Mouse (Mus musculus): ENCODE measurements around the gene Lamp5. TPM values are rescaled to one million over a fixed set of nuclear protein-coding genes. Genes with fewer than 3 reads are reported as not detected.

The Lamp5 gene
- polyA plus RNA-seq, 1 experiment from 2014 or later: 1.4 TPM

GRCm38 (mm10) chr2:136064356-136064755, 12.3 kb downstream of the Lamp5 start:
- 46% methylated on average over 1 of the region's 1 CpGs for WGBS
- ATAC-seq: peak; percentile 50

GRCm38 (mm10) chr2:136095978-136096377, 43.9 kb downstream of the Lamp5 start:
- Histone ChIP-seq H3K27me3 (replicated peaks; ENCODE audit: control insufficient read depth, insufficient read depth, low read length) (no peaks in the 10 kb centered on the region), H3K9ac (replicated peaks; ENCODE audit: low read depth, low read length) (no peak overlapping the region), H3K4me2 (ENCODE audit: low read length) (no peak overlapping the region), H3K9me3 (ENCODE audit: control insufficient read depth, low read length) (no peaks in the 10 kb centered on the region), H3K36me3 (ENCODE audit: control insufficient read depth, insufficient read depth) (0 out of 2 replicates have a peak, but pooled peaks cover 2% of the 10 kb centered on the region), H3K4me1 (replicated peaks; ENCODE audit: control insufficient read depth, insufficient read depth, low read length) (no peaks in the 10 kb centered on the region), H3K27ac (ENCODE audit: low read length) (no peak overlapping the region), H3K4me3 (replicated peaks; ENCODE audit: low read length) (no peak overlapping the region)
- no peak for ATAC-seq
- WGBS: 72% methylated on average over 2 of the region's 2 CpGs

More at GRCm38 (mm10) chr2:136064356-136064755, 12.3 kb downstream of the Lamp5 start:
- Histone ChIP-seq H3K9ac (replicated peaks; ENCODE audit: low read depth, low read length) (no peak overlapping the region), H3K27ac (ENCODE audit: low read length) (no peak overlapping the region), H3K4me2 (ENCODE audit: low read length) (no peak overlapping the region), H3K27me3 (replicated peaks; ENCODE audit: control insufficient read depth, insufficient read depth, low read length) (peaks cover 12% of the 10 kb centered on the region), H3K4me1 (replicated peaks; ENCODE audit: control insufficient read depth, insufficient read depth, low read length) (peaks cover under 1% of the 10 kb centered on the region; the same call in 1 of the 2 replicates), H3K9me3 (ENCODE audit: control insufficient read depth, low read length) (no peaks in the 10 kb centered on the region), H3K36me3 (ENCODE audit: control insufficient read depth, insufficient read depth) (no peaks in the 10 kb centered on the region), H3K4me3 (replicated peaks; ENCODE audit: low read length) (no peak overlapping the region)

- 93% methylated on average over 3 of the region's 3 CpGs for WGBS
- Histone ChIP-seq H3K9me3 (ENCODE audit: control insufficient read depth, low read length) (no peaks in the 10 kb centered on the region), H3K9ac (replicated peaks; ENCODE audit: low read depth, low read length) (no peak overlapping the region), H3K4me3 (replicated peaks; ENCODE audit: low read length) (no peak overlapping the region), H3K27me3 (replicated peaks; ENCODE audit: control insufficient read depth, insufficient read depth, low read length) (no peaks in the 10 kb centered on the region), H3K4me2 (ENCODE audit: low read length) (no peak overlapping the region), H3K4me1 (replicated peaks; ENCODE audit: control insufficient read depth, insufficient read depth, low read length) (no peaks in the 10 kb centered on the region), H3K36me3 (ENCODE audit: control insufficient read depth, insufficient read depth) (0 out of 2 replicates have a peak, but pooled peaks cover 2% of the 10 kb centered on the region), H3K27ac (ENCODE audit: low read length) (no peak overlapping the region)
- no peak for ATAC-seq
These were observed 45.1 kb downstream of the Lamp5 start for GRCm38 (mm10) chr2:136097143-136097542.

- peak overlapping the region; percentile 78; the same call in 1 of the 2 replicates for H3K27ac ChIP-seq (ENCODE audit: low read length)
- H3K36me3 ChIP-seq (ENCODE audit: control insufficient read depth, insufficient read depth): no peaks in the 10 kb centered on the region
- H3K9me3 ChIP-seq (ENCODE audit: control insufficient read depth, low read length): no peaks in the 10 kb centered on the region
- H3K4me3 ChIP-seq (replicated peaks; ENCODE audit: low read length): no peak overlapping the region
- no peak overlapping the region for H3K9ac ChIP-seq (replicated peaks; ENCODE audit: low read depth, low read length)
- ATAC-seq: peak; percentile 49
- H3K27me3 ChIP-seq (replicated peaks; ENCODE audit: control insufficient read depth, insufficient read depth, low read length): no peaks in the 10 kb centered on the region
- no peak overlapping the region for H3K4me2 ChIP-seq (ENCODE audit: low read length)
- H3K4me1 ChIP-seq (replicated peaks; ENCODE audit: control insufficient read depth, insufficient read depth, low read length): peaks cover 24% of the 10 kb centered on the region
These were observed 55.6 kb downstream of the Lamp5 start for GRCm38 (mm10) chr2:136107597-136107996.

GRCm38 (mm10) chr2:136108124-136109037, 56.3 kb downstream of the Lamp5 start:
- no peaks in the 10 kb centered on the region for H3K36me3 ChIP-seq (ENCODE audit: control insufficient read depth, insufficient read depth)
- H3K27ac ChIP-seq (ENCODE audit: low read length): peak overlapping the region; percentile 85
- H3K9me3 ChIP-seq (ENCODE audit: control insufficient read depth, low read length): no peaks in the 10 kb centered on the region
- H3K27me3 ChIP-seq (replicated peaks; ENCODE audit: control insufficient read depth, insufficient read depth, low read length): no peaks in the 10 kb centered on the region
- H3K4me2 ChIP-seq (ENCODE audit: low read length): peak overlapping the region; percentile 25
- H3K4me3 ChIP-seq (replicated peaks; ENCODE audit: low read length): no peak overlapping the region
- peaks cover 24% of the 10 kb centered on the region for H3K4me1 ChIP-seq (replicated peaks; ENCODE audit: control insufficient read depth, insufficient read depth, low read length)
- peak; percentile 84 for ATAC-seq
- H3K9ac ChIP-seq (replicated peaks; ENCODE audit: low read depth, low read length): 0 out of 2 replicates have a peak overlapping the region, but pooled peaks have one; percentile 22
- 8% methylated on average over 6 of the region's 6 CpGs for WGBS

GRCm38 (mm10) chr2:136109038-136109363, 57.0 kb downstream of the Lamp5 start:
- H3K36me3 ChIP-seq (ENCODE audit: control insufficient read depth, insufficient read depth): no peaks in the 10 kb centered on the region
- no peaks in the 10 kb centered on the region for H3K27me3 ChIP-seq (replicated peaks; ENCODE audit: control insufficient read depth, insufficient read depth, low read length)
- peaks cover 24% of the 10 kb centered on the region for H3K4me1 ChIP-seq (replicated peaks; ENCODE audit: control insufficient read depth, insufficient read depth, low read length)
- H3K4me3 ChIP-seq (replicated peaks; ENCODE audit: low read length): no peak overlapping the region
- 0 out of 2 replicates have a peak overlapping the region, but pooled peaks have one; percentile 22 for H3K9ac ChIP-seq (replicated peaks; ENCODE audit: low read depth, low read length)
- 8% methylated on average over 2 of the region's 2 CpGs for WGBS
- H3K27ac ChIP-seq (ENCODE audit: low read length): peak overlapping the region; percentile 85
- H3K9me3 ChIP-seq (ENCODE audit: control insufficient read depth, low read length): no peaks in the 10 kb centered on the region
- peak; percentile 43 for ATAC-seq
- H3K4me2 ChIP-seq (ENCODE audit: low read length): peak overlapping the region; percentile 25

GRCm38 (mm10) chr2:136113374-136113773, 61.3 kb downstream of the Lamp5 start:
- H3K36me3 ChIP-seq (ENCODE audit: control insufficient read depth, insufficient read depth): no peaks in the 10 kb centered on the region
- no peak overlapping the region for H3K4me2 ChIP-seq (ENCODE audit: low read length)
- 71% methylated on average over 6 of the region's 6 CpGs for WGBS

GRCm38 (mm10) chr2:136118006-136118405, 66.0 kb downstream of the Lamp5 start:
- Histone ChIP-seq H3K9me3 (ENCODE audit: control insufficient read depth, low read length) (no peaks in the 10 kb centered on the region), H3K4me3 (replicated peaks; ENCODE audit: low read length) (no peak overlapping the region), H3K4me2 (ENCODE audit: low read length) (no peak overlapping the region), H3K27me3 (replicated peaks; ENCODE audit: control insufficient read depth, insufficient read depth, low read length) (no peaks in the 10 kb centered on the region), H3K36me3 (ENCODE audit: control insufficient read depth, insufficient read depth) (no peaks in the 10 kb centered on the region), H3K4me1 (replicated peaks; ENCODE audit: control insufficient read depth, insufficient read depth, low read length) (peaks cover 3% of the 10 kb centered on the region; the same call in 1 of the 2 replicates), H3K9ac (replicated peaks; ENCODE audit: low read depth, low read length) (no peak overlapping the region), H3K27ac (ENCODE audit: low read length) (no peak overlapping the region)
- 96% methylated on average over 2 of the region's 2 CpGs for WGBS
- no peak for ATAC-seq

More at GRCm38 (mm10) chr2:136113374-136113773, 61.3 kb downstream of the Lamp5 start:
- H3K9ac ChIP-seq (replicated peaks; ENCODE audit: low read depth, low read length): no peak overlapping the region
- no peak overlapping the region for H3K27ac ChIP-seq (ENCODE audit: low read length)
- peaks cover 14% of the 10 kb centered on the region for H3K4me1 ChIP-seq (replicated peaks; ENCODE audit: control insufficient read depth, insufficient read depth, low read length)
- no peak for ATAC-seq
- H3K4me3 ChIP-seq (replicated peaks; ENCODE audit: low read length): no peak overlapping the region
- no peaks in the 10 kb centered on the region for H3K9me3 ChIP-seq (ENCODE audit: control insufficient read depth, low read length)
- H3K27me3 ChIP-seq (replicated peaks; ENCODE audit: control insufficient read depth, insufficient read depth, low read length): no peaks in the 10 kb centered on the region
